Mouse (Mus musculus) spleen, postnatal 10 days (tissue): ENCODE results near the gene Nup93.

Experiments
- DNase-seq, 2 experiments: peaks; one replicate each; pipeline ENCODE4 v3.0.0; 2021 to 2022; ENCODE audit warnings: low spot score in 2 of 2

Nup93 gene

DNA sequence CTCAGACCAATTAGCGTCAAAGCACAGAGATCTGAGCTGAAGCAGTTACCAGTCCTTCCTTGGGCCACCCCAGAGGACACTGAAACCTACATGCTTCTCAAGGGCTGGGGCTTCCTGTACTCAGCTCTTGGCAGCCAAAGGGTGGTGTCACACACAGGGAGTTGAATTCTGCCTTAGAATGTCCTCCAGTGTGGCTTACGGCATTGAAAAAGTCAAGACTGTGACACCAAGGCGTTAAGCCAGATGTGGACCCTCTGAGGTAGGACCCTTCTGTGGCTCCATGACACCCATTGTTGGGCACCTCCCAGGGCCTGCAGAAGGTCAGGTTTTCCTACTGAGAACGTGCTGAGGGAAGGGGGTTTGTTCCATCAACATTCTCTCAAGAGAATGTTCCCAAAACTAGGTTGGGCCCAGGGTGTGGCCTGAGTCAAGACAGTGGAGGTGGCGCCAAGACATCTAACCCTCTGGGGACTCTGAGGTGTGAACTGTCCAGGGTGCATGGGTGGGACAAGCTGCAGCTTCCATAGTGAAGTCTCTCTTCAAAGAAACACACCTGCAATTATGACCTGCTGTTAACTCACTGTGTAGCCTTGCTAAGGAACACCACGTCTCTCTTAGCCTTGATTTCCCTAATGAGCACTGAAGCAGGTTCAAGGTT lies 147.5 kb downstream of the Nup93 start:
- DNase-seq: no peak

DNA sequence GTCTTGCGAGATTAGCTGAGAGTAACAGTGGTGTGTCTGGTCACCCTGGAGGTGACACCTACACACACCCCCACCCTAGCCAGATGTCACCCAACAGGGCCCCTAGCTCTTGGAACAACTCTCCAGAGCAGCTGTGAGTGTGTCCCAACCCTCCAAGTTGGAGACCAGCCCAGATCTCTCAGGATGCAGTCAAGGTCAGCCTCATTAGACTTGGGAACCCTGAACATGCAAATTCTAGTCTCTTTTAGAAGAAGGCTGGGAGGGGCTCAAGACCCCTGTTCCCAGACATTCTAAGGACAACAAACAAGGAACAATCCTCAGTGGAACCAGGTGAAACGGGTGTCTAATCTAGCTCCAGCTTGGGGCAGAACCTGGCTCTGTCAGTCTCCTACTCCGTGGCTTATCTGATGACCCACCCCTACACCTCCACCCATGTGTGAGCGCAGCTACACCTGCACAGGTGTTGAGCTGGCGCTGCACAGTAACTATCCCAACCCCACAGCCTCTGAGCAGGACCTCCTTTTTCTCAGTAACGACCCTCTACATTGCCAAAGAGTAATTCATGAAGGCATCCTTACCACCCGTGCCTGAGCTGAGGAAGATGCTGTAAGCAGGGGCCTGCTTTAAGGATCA lies 148.4 kb downstream of the Nup93 start:
- no peak for DNase-seq

DNA sequence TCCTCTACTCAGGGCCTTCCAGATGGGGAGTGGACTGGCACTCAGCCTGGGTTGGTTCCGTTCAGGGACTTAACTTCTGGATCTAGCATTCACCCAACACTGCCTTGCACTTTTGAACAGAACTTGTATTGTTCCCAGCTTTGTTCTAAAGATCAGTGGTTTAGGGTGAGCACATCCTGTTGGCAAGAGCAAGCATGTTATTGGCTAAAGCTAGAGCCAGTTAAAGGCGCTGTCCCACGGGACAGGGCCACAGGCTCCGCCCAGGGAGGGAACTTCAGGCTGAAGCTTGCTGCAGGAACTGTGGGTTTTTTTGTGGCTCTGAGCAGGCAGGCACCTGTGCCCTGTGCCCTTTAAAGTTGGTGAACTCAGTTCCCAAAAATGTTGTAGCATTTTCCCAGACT lies 148.9 kb downstream of the Nup93 start:
- DNase-seq: peak in 1 of 2 experiments; percentile 85

DNA sequence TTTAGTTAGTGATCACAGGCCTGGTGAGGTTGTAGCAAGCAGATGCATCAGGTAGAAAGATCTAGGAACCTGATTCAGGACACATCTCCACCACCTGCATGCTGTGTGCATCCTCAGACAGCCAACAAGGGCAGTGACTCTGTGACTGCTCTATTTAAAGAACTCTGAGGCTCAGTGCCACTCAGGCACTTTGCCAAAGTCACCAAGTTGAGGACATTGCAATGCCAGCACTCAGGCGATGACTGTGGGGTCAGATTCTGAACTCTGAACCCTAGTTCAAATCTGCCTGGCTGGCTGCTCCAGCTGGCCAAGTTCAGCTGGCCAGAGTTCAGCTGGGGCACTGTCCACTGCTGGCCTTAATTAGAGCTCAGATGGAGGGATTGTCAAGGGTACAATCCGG lies 149.5 kb downstream of the Nup93 start:
- DNase-seq: no peak

DNA sequence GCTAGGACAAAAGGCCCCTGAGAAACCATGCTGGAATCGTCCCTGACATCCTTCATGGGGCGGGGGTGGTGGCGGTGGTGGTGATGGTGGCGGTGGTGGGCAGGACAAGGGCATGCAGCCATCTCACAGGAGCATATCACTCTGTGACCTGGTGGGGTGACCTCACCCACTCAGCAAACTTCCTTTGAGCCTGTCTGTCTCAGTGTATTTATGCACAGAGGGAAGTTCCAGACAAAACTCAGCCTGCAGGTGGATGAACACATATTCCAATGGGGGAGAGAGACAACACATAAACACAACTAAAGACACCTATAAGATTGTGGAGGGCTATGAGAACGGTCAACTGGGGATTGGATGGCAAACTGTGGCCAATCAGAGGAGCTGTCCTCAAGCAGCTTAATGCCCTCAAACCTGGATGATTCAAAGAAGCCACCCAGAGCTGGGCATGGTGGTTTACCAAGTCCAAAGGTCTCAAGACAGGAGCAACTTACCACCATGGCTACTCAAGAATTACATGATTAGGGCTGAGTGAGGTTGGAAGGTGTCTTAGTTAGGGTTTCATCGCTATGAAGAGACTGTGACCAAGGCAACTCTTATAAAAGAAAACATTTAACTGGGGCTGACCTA lies 150.4 kb downstream of the Nup93 start:
- peak in 1 of 2 experiments; percentile 27 for DNase-seq

DNA sequence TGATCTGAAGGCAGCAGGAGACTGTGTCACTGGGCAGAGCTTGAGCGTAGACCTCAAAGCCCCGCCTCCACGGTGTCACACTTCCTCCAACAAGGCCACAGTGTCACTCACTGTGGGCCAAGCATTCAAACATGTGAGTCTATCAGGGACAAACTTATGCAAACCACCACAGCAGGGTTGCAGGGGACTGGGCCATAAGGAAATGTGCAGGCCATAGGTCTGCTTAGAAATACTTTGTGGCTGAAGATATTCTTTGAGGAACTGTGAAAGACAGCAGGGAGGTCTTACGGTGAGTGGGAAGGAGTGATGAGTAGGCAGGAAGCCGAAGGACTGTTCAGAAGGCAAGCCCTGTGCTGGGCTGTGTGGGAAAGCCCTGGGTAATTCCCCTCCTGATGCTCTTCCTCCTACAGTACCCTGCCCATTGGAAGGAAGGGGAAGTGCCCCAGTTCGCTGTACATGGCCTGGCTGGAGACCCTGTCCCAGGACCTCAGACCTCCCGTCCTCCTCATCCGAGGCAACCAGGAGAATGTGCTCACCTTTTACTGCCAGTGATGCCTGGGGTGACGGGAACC lies 151.1 kb downstream of the Nup93 start:
- peak in 1 of 2 experiments; percentile 86 for DNase-seq
